Mouse (Mus musculus): ENCODE data around the gene Fubp1. TPM values are rescaled to one million over a fixed set of nuclear protein-coding genes. Genes with fewer than 3 reads are reported as not detected.
A peak's percentile ranks its signal among the peaks of the same experiment; 100 is the strongest.

Gene Fubp1
- 142 and 146 TPM in 2 replicates for polyA plus RNA-seq (2016; fragmentation: Nextera tagmentation; extraction: Ambion mirVana)

- no peaks in the 10 kb centered on the region for H3K9me3 ChIP-seq (replicated peaks)
- ATAC-seq (ENCODE audit: insufficient number of reproducible peaks, low FRiP score): peak; percentile 96
- H3K36me3 ChIP-seq: peaks cover 3% of the 10 kb centered on the region; the same call in 1 of the 2 replicates
- no peaks in the 10 kb centered on the region for H3K27me3 ChIP-seq (replicated peaks)
- peak within 1 kb of the TSS; percentile 97 for H3K4me3 ChIP-seq
- H3K9ac ChIP-seq: peak within 1 kb of the TSS; percentile 100
- peaks cover 20% of the 10 kb centered on the region for H3K4me1 ChIP-seq (replicated peaks)
- under 1% methylated on average over 85 of the region's 85 CpGs for WGBS
- peak within 1 kb of the TSS; percentile 100 for H3K27ac ChIP-seq (ENCODE audit: poor library complexity, severe bottlenecking)
- H3K4me2 ChIP-seq: peak within 1 kb of the TSS; percentile 83
These were observed at the start of gene Fubp1, which contains the start of gene Dnajb4 for GRCm38 (mm10) chr3:152209967-152210634. TSS of gene Fubp1 (plus strand) at chr3:152210422. TSS of gene Dnajb4 (minus strand) at chr3:152210302.

GRCm38 (mm10) chr3:152160607-152161006, 49.6 kb upstream of the Fubp1 start:
- WGBS: 63% methylated on average over 4 of the region's 4 CpGs
- H3K9ac ChIP-seq: no peak overlapping the region
- ATAC-seq (ENCODE audit: insufficient number of reproducible peaks, low FRiP score): no peak
- no peaks in the 10 kb centered on the region for H3K36me3 ChIP-seq
- peaks cover 22% of the 10 kb centered on the region for H3K4me1 ChIP-seq (replicated peaks)
- H3K27me3 ChIP-seq (replicated peaks): no peaks in the 10 kb centered on the region
- no peak overlapping the region for H3K4me3 ChIP-seq
- no peak overlapping the region for H3K27ac ChIP-seq (ENCODE audit: poor library complexity, severe bottlenecking)
- H3K4me2 ChIP-seq: no peak overlapping the region
- no peaks in the 10 kb centered on the region for H3K9me3 ChIP-seq (replicated peaks)

GRCm38 (mm10) chr3:152163320-152163719, 46.9 kb upstream of the Fubp1 start:
- Histone ChIP-seq H3K9ac (no peak overlapping the region), H3K4me1 (replicated peaks) (peaks cover 39% of the 10 kb centered on the region), H3K27ac (ENCODE audit: poor library complexity, severe bottlenecking) (no peak overlapping the region), H3K4me2 (no peak overlapping the region), H3K4me3 (no peak overlapping the region), H3K27me3 (replicated peaks) (no peaks in the 10 kb centered on the region), H3K9me3 (replicated peaks) (no peaks in the 10 kb centered on the region), H3K36me3 (no peaks in the 10 kb centered on the region)
- no peak for ATAC-seq (ENCODE audit: insufficient number of reproducible peaks, low FRiP score)
- 67% methylated on average over 8 of the region's 8 CpGs for WGBS

GRCm38 (mm10) chr3:152165014-152165350, 45.2 kb upstream of the Fubp1 start:
- Histone ChIP-seq H3K4me1 (replicated peaks) (peaks cover 39% of the 10 kb centered on the region), H3K27ac (ENCODE audit: poor library complexity, severe bottlenecking) (no peak overlapping the region), H3K4me2 (peak overlapping the region; percentile 98), H3K27me3 (replicated peaks) (no peaks in the 10 kb centered on the region), H3K36me3 (no peaks in the 10 kb centered on the region), H3K9me3 (replicated peaks) (no peaks in the 10 kb centered on the region), H3K9ac (peak overlapping the region; percentile 84), H3K4me3 (peak overlapping the region; percentile 64)
- ATAC-seq (ENCODE audit: insufficient number of reproducible peaks, low FRiP score): no peak
- 31% methylated on average over 9 of the region's 9 CpGs for WGBS

DNA sequence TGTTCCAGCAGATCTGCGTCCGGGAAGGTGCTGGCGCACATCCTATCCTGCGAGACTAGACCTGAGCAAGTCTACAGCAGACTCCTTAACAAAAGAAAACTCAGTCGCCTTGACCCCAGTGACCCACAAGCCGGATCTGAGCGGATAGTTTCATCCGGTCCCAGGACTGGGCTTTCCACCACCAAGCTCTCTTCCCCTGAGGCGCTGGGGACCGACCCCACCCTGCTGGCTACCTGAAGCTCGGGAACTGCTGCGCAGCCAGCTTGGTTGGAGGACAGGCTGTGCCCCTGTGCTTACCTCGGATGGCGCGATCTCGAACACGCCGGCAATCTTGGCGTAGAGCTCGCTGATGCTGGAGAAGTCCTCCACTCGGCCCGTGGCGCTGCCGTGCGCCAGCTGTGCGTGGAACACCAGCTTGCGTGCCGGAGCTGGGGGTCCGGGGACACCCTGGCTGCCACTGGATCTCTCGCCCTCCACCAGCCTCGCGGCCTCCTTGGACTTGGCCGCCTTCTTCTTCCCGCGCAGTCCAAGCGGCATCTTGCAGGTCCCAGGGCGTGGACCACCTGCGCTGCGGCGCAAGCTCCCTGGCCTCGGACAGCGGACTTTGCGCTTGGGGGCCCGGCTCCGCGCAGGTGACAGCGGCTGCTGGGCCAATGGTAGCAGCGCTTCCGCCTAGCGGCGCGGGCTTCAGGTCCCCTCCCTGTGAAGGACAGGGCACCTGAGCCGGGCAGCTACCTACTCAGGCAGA, 44.7 kb upstream of the Fubp1 start:
- peak overlapping the region; percentile 64 for H3K4me3 ChIP-seq
- H3K9ac ChIP-seq: peak overlapping the region; percentile 84
- peak overlapping the region; percentile 98 for H3K4me2 ChIP-seq
- ATAC-seq (ENCODE audit: insufficient number of reproducible peaks, low FRiP score): peak; percentile 55
- H3K27me3 ChIP-seq (replicated peaks): no peaks in the 10 kb centered on the region
- H3K4me1 ChIP-seq (replicated peaks): peaks cover 40% of the 10 kb centered on the region
- H3K36me3 ChIP-seq: no peaks in the 10 kb centered on the region
- 2% methylated on average over 53 of the region's 53 CpGs for WGBS
- no peak overlapping the region; the same call in 1 of the 2 replicates for H3K27ac ChIP-seq (ENCODE audit: poor library complexity, severe bottlenecking)
- H3K9me3 ChIP-seq (replicated peaks): no peaks in the 10 kb centered on the region

- peak within 1 kb of the TSS; percentile 19 for H3K27ac ChIP-seq (ENCODE audit: poor library complexity, severe bottlenecking)
- WGBS: 19% methylated on average over 10 of the region's 10 CpGs
- ATAC-seq (ENCODE audit: insufficient number of reproducible peaks, low FRiP score): 0 out of 2 replicates have a peak, but pooled peaks have one; percentile 8
- H3K9ac ChIP-seq: peak within 1 kb of the TSS; percentile 84
- no peaks in the 10 kb centered on the region for H3K36me3 ChIP-seq
- no peaks in the 10 kb centered on the region for H3K9me3 ChIP-seq (replicated peaks)
- H3K4me2 ChIP-seq: peak within 1 kb of the TSS; percentile 98
- H3K4me1 ChIP-seq (replicated peaks): peaks cover 44% of the 10 kb centered on the region
- no peaks in the 10 kb centered on the region for H3K27me3 ChIP-seq (replicated peaks)
- peak within 1 kb of the TSS; percentile 64 for H3K4me3 ChIP-seq
These were observed 44.2 kb upstream of the Fubp1 start, which contains the start of gene Gipc2 for GRCm38 (mm10) chr3:152166099-152166423. TSS of gene Gipc2 (minus strand) at chr3:152166230.

GRCm38 (mm10) chr3:152166699-152167451, 43.3 kb upstream of the Fubp1 start:
- no peaks in the 10 kb centered on the region for H3K27me3 ChIP-seq (replicated peaks)

GRCm38 (mm10) chr3:152168007-152168406, 42.2 kb upstream of the Fubp1 start:
- Histone ChIP-seq H3K9me3 (replicated peaks) (no peaks in the 10 kb centered on the region), H3K27ac (ENCODE audit: poor library complexity, severe bottlenecking) (no peak overlapping the region), H3K4me2 (no peak overlapping the region), H3K36me3 (no peaks in the 10 kb centered on the region), H3K27me3 (replicated peaks) (no peaks in the 10 kb centered on the region), H3K9ac (no peak overlapping the region), H3K4me3 (no peak overlapping the region), H3K4me1 (replicated peaks) (peaks cover 47% of the 10 kb centered on the region)
- WGBS: 90% methylated on average over 10 of the region's 10 CpGs
- no peak for ATAC-seq (ENCODE audit: insufficient number of reproducible peaks, low FRiP score)

More at GRCm38 (mm10) chr3:152166699-152167451, 43.3 kb upstream of the Fubp1 start:
- Histone ChIP-seq H3K9ac (peak overlapping the region; percentile 53; the same call in 1 of the 2 replicates), H3K4me1 (replicated peaks) (peaks cover 45% of the 10 kb centered on the region), H3K36me3 (no peaks in the 10 kb centered on the region), H3K27ac (ENCODE audit: poor library complexity, severe bottlenecking) (peak overlapping the region; percentile 19; the same call in 1 of the 2 replicates), H3K4me3 (peak overlapping the region; percentile 16), H3K4me2 (peak overlapping the region; percentile 98), H3K9me3 (replicated peaks) (no peaks in the 10 kb centered on the region)
- WGBS: 11% methylated on average over 29 of the region's 29 CpGs
- no peak for ATAC-seq (ENCODE audit: insufficient number of reproducible peaks, low FRiP score)

GRCm38 (mm10) chr3:152170407-152170806, 39.8 kb upstream of the Fubp1 start:
- ATAC-seq (ENCODE audit: insufficient number of reproducible peaks, low FRiP score): no peak
- WGBS: 31% methylated on average over 1 of the region's 1 CpGs

GRCm38 (mm10) chr3:152171236-152171635, 39.0 kb upstream of the Fubp1 start:
- Histone ChIP-seq H3K9me3 (replicated peaks) (no peaks in the 10 kb centered on the region), H3K27me3 (replicated peaks) (no peaks in the 10 kb centered on the region), H3K4me3 (no peak overlapping the region), H3K4me2 (no peak overlapping the region), H3K9ac (no peak overlapping the region), H3K36me3 (no peaks in the 10 kb centered on the region), H3K27ac (ENCODE audit: poor library complexity, severe bottlenecking) (peak overlapping the region; percentile 39; the same call in 1 of the 2 replicates), H3K4me1 (replicated peaks) (peaks cover 34% of the 10 kb centered on the region)
- peak; percentile 51 for ATAC-seq (ENCODE audit: insufficient number of reproducible peaks, low FRiP score)
- 36% methylated on average over 2 of the region's 2 CpGs for WGBS

More at GRCm38 (mm10) chr3:152170407-152170806, 39.8 kb upstream of the Fubp1 start:
- Histone ChIP-seq H3K4me3 (no peak overlapping the region), H3K9ac (no peak overlapping the region), H3K36me3 (no peaks in the 10 kb centered on the region), H3K9me3 (replicated peaks) (no peaks in the 10 kb centered on the region), H3K27ac (ENCODE audit: poor library complexity, severe bottlenecking) (no peak overlapping the region), H3K27me3 (replicated peaks) (no peaks in the 10 kb centered on the region), H3K4me2 (no peak overlapping the region), H3K4me1 (replicated peaks) (peaks cover 40% of the 10 kb centered on the region)

- Histone ChIP-seq H3K36me3 (no peaks in the 10 kb centered on the region), H3K4me1 (replicated peaks) (peaks cover 27% of the 10 kb centered on the region), H3K27ac (ENCODE audit: poor library complexity, severe bottlenecking) (no peak overlapping the region), H3K4me3 (no peak overlapping the region), H3K27me3 (replicated peaks) (no peaks in the 10 kb centered on the region), H3K4me2 (no peak overlapping the region), H3K9ac (no peak overlapping the region), H3K9me3 (replicated peaks) (no peaks in the 10 kb centered on the region)
- WGBS: 53% methylated on average over 7 of the region's 7 CpGs
- no peak for ATAC-seq (ENCODE audit: insufficient number of reproducible peaks, low FRiP score)
These were observed 38.4 kb upstream of the Fubp1 start for GRCm38 (mm10) chr3:152171862-152172261.

Measured in heart, embryonic 12.5 days (tissue).